Mouse (Mus musculus) myocyte (in vitro differentiated cells): ENCODE results near the gene Luzp2. TPM values are rescaled to one million over a fixed set of nuclear protein-coding genes. Genes with fewer than 3 reads are reported as not detected.

Experiments used
- H3K27me3 ChIP-seq: one replicate; pipeline ENCODE4 v1.6.1; 2011; ENCODE audit not compliant: control insufficient read depth, insufficient read depth, insufficient read length
- H3K36me3 ChIP-seq: one replicate; pipeline ENCODE4 v1.6.1; 2011; ENCODE audit not compliant: control insufficient read depth, insufficient read depth
- H3K4me2 ChIP-seq: one replicate; pipeline ENCODE4 v1.6.1; 2011; ENCODE audit warnings: low read depth, control low read depth
- H3K4me3 ChIP-seq: one replicate; pipeline ENCODE4 v1.5.1; 2011; ENCODE audit warnings: mild to moderate bottlenecking, control low read depth, moderate library complexity
- H3K79me2 ChIP-seq: one replicate; pipeline ENCODE4 v1.6.1; 2011; ENCODE audit not compliant: control insufficient read depth, insufficient read depth
- H3ac ChIP-seq: one replicate; pipeline ENCODE4 v1.6.1; 2011; ENCODE audit not compliant: control insufficient read depth, insufficient read length
- CEBPB ChIP-seq: IDR thresholded peaks from 2 replicates; pipeline ENCODE4 v1.6.1; 2011; ENCODE audit warnings: mild to moderate bottlenecking, moderate library complexity; ENCODE audit not compliant: poor library complexity, insufficient read depth, severe bottlenecking
- E2F4 ChIP-seq: IDR thresholded peaks from one replicate; pipeline ENCODE4 v1.6.1; 2011; ENCODE audit warnings: mild to moderate bottlenecking, control low read depth, moderate library complexity; ENCODE audit not compliant: insufficient read depth
- MAX ChIP-seq: IDR thresholded peaks from one replicate; pipeline ENCODE4 v1.6.1; 2011; ENCODE audit warnings: low read depth, mild to moderate bottlenecking, control low read depth
- MYOD1 ChIP-seq, 3 experiments: IDR thresholded peaks; one replicate each; pipeline ENCODE4 v1.6.1; 2011; ENCODE audit warnings: control low read depth in 2 of 3, low read depth in 2 of 3, mild to moderate bottlenecking in 2 of 3, moderate library complexity in 1 of 3; ENCODE audit not compliant: insufficient read length in 2 of 3, control insufficient read depth in 1 of 3
- MYOG ChIP-seq, 3 experiments: IDR thresholded peaks; one replicate each; pipeline ENCODE4 v1.6.1; 2011; ENCODE audit warnings: control low read depth in 2 of 3, low read depth in 2 of 3, mild to moderate bottlenecking in 2 of 3; ENCODE audit not compliant: insufficient read length in 2 of 3, control insufficient read depth in 1 of 3, insufficient read depth in 1 of 3
- POLR2A ChIP-seq: IDR thresholded peaks from one replicate; pipeline ENCODE4 v1.6.1; 2011; ENCODE audit warnings: low read depth, mild to moderate bottlenecking, control low read depth, moderate library complexity; ENCODE audit not compliant: insufficient read length
- POLR2AphosphoS2 ChIP-seq: IDR thresholded peaks from one replicate; pipeline ENCODE4 v1.6.1; 2011; ENCODE audit warnings: low read depth, control low read depth; ENCODE audit not compliant: insufficient read length
- REST ChIP-seq: IDR thresholded peaks from one replicate; pipeline ENCODE4 v1.6.1; 2011; ENCODE audit warnings: mild to moderate bottlenecking, control low read depth, moderate library complexity; ENCODE audit not compliant: insufficient read depth, insufficient read length
- SRF ChIP-seq: IDR thresholded peaks from one replicate; pipeline ENCODE4 v1.6.1; 2011; ENCODE audit warnings: low read depth; ENCODE audit not compliant: control insufficient read depth, insufficient read length
- TCF12 ChIP-seq: IDR thresholded peaks from one replicate; pipeline ENCODE4 v1.6.1; 2011; ENCODE audit warnings: mild to moderate bottlenecking, control low read depth; ENCODE audit not compliant: poor library complexity, insufficient read depth, severe bottlenecking
- TCF3 ChIP-seq: IDR thresholded peaks from one replicate; pipeline ENCODE4 v1.6.1; 2011; ENCODE audit warnings: low read depth, control low read depth; ENCODE audit not compliant: insufficient read length
- USF1 ChIP-seq: IDR thresholded peaks from one replicate; pipeline ENCODE4 v1.6.1; 2011; ENCODE audit warnings: low read depth, mild to moderate bottlenecking, control low read depth, moderate library complexity
- polyA plus RNA-seq: library from polyadenylated mRNA; unstranded; fragments of >200 nt; fragmentation: generic; extraction: Trizol; gene quantifications from one replicate; pipeline ENCODE4 v1.2.1, GENCODE M21; 2012; ENCODE audit warnings: missing spikeins

Gene Luzp2
- polyA plus RNA-seq, 1 experiment = not detected

- Histone ChIP-seq H3K4me3 (no peak overlapping the region), H3K4me2 (no peak overlapping the region), H3K79me2 (no peaks in the 10 kb centered on the region), H3K27me3 (no peaks in the 10 kb centered on the region), H3K36me3 (no peaks in the 10 kb centered on the region), H3ac (no peak overlapping the region)
- no peak for TF ChIP-seq TCF3
- no peak for TF ChIP-seq MYOD1 (IDR thresholded peaks at IDR 0.05; ENCODE audit: control insufficient read depth in 1 of 3, insufficient read length in 2 of 3, low read depth in 2 of 3)
- no peak for TF ChIP-seq MAX
- no peak for TF ChIP-seq USF1
- TF ChIP-seq POLR2A = no peak
- TF ChIP-seq TCF12 = no peak
These were observed 78.7 kb downstream of the Luzp2 start for GRCm38 (mm10) chr7:54914030-54914429.

GRCm38 (mm10) chr7:54921991-54922390 lies 86.7 kb downstream of the Luzp2 start:
- no peak for TF ChIP-seq CEBPB
- no peak for TF ChIP-seq USF1
- no peak for TF ChIP-seq REST
- no peak for TF ChIP-seq MAX
- no peak for TF ChIP-seq MYOG (IDR thresholded peaks at IDR 0.05; ENCODE audit: control insufficient read depth in 1 of 3, insufficient read depth in 1 of 3, insufficient read length in 2 of 3, low read depth in 2 of 3)
- no peak for TF ChIP-seq TCF3
- no peak for TF ChIP-seq MYOD1 (IDR thresholded peaks at IDR 0.05; ENCODE audit: control insufficient read depth in 1 of 3, insufficient read length in 2 of 3, low read depth in 2 of 3)
- TF ChIP-seq POLR2A = no peak
- no peak for TF ChIP-seq SRF
- TF ChIP-seq POLR2AphosphoS2 = no peak
- TF ChIP-seq TCF12 = no peak
- TF ChIP-seq E2F4 = no peak
- no peak overlapping the region for H3ac ChIP-seq
- H3K27me3 ChIP-seq = no peaks in the 10 kb centered on the region
- H3K4me3 ChIP-seq = no peak overlapping the region
- no peaks in the 10 kb centered on the region for H3K36me3 ChIP-seq
- H3K4me2 ChIP-seq = no peak overlapping the region
- no peaks in the 10 kb centered on the region for H3K79me2 ChIP-seq

- TF ChIP-seq USF1 (no peak), POLR2A (no peak), MYOG (IDR thresholded peaks at IDR 0.05; ENCODE audit: control insufficient read depth in 1 of 3, insufficient read depth in 1 of 3, insufficient read length in 2 of 3, low read depth in 2 of 3) (no peak), MAX (no peak), MYOD1 (IDR thresholded peaks at IDR 0.05; ENCODE audit: control insufficient read depth in 1 of 3, insufficient read length in 2 of 3, low read depth in 2 of 3) (no peak), TCF3 (no peak), POLR2AphosphoS2 (no peak), CEBPB (no peak), E2F4 (no peak), SRF (no peak), TCF12 (no peak), REST (no peak)
- Histone ChIP-seq H3K36me3 (no peaks in the 10 kb centered on the region), H3K79me2 (no peaks in the 10 kb centered on the region), H3K4me2 (no peak overlapping the region), H3K27me3 (no peaks in the 10 kb centered on the region), H3K4me3 (no peak overlapping the region), H3ac (no peak overlapping the region)
These were observed 121.5 kb downstream of the Luzp2 start for GRCm38 (mm10) chr7:54956759-54957158.

- no peak for TF ChIP-seq E2F4
- no peak for TF ChIP-seq POLR2AphosphoS2
- TF ChIP-seq TCF12 = no peak
- TF ChIP-seq CEBPB = no peak
- no peak for TF ChIP-seq REST
- TF ChIP-seq TCF3 = no peak
- no peak for TF ChIP-seq USF1
- no peak for TF ChIP-seq SRF
- TF ChIP-seq MYOG (IDR thresholded peaks at IDR 0.05; ENCODE audit: control insufficient read depth in 1 of 3, insufficient read depth in 1 of 3, insufficient read length in 2 of 3, low read depth in 2 of 3) = no peak
- no peak for TF ChIP-seq MYOD1 (IDR thresholded peaks at IDR 0.05; ENCODE audit: control insufficient read depth in 1 of 3, insufficient read length in 2 of 3, low read depth in 2 of 3)
- no peak for TF ChIP-seq MAX
- TF ChIP-seq POLR2A = no peak
- H3K27me3 ChIP-seq = no peaks in the 10 kb centered on the region
- H3K4me3 ChIP-seq = no peak overlapping the region
- no peak overlapping the region for H3ac ChIP-seq
- H3K79me2 ChIP-seq = no peaks in the 10 kb centered on the region
- H3K36me3 ChIP-seq = no peaks in the 10 kb centered on the region
- H3K4me2 ChIP-seq = no peak overlapping the region
These were observed 127.4 kb downstream of the Luzp2 start for GRCm38 (mm10) chr7:54962678-54963077.

GRCm38 (mm10) chr7:54977372-54977771 lies 142.1 kb downstream of the Luzp2 start:
- Histone ChIP-seq H3K36me3 (no peaks in the 10 kb centered on the region), H3K4me3 (no peak overlapping the region)
- no peak for TF ChIP-seq SRF
- TF ChIP-seq MYOG (IDR thresholded peaks at IDR 0.05; ENCODE audit: control insufficient read depth in 1 of 3, insufficient read depth in 1 of 3, insufficient read length in 2 of 3, low read depth in 2 of 3) = no peak
- no peak for TF ChIP-seq TCF3
- no peak for TF ChIP-seq POLR2AphosphoS2
- TF ChIP-seq REST = no peak
- TF ChIP-seq CEBPB = no peak
- no peak for TF ChIP-seq USF1
- TF ChIP-seq MYOD1 (IDR thresholded peaks at IDR 0.05; ENCODE audit: control insufficient read depth in 1 of 3, insufficient read length in 2 of 3, low read depth in 2 of 3) = no peak
- TF ChIP-seq MAX = no peak
- TF ChIP-seq POLR2A = no peak

More at GRCm38 (mm10) chr7:54977372-54977771, 142.1 kb downstream of the Luzp2 start:
- Histone ChIP-seq H3K4me2 (no peak overlapping the region), H3ac (no peak overlapping the region), H3K27me3 (no peaks in the 10 kb centered on the region), H3K79me2 (no peaks in the 10 kb centered on the region)
